Mouse (Mus musculus) stomach, postnatal 0 days (tissue): ENCODE results near the gene Ly86.

Experiments
- CTCF ChIP-seq: IDR thresholded peaks from 2 replicates; pipeline ENCODE4 v1.5.1; 2016; ENCODE audit warnings: antibody characterized with exemption, low read depth, mild to moderate bottlenecking, moderate library complexity
- EP300 ChIP-seq: optimal IDR thresholded peaks from 2 replicates; pipeline ENCODE3; 2016; ENCODE audit warnings: antibody characterized with exemption

- no peak for TF ChIP-seq CTCF
- TF ChIP-seq EP300, result no peak
These were observed 114.0 kb downstream of the Ly86 start for GRCm38 (mm10) chr13:37459022-37459421.
